Mouse (Mus musculus): Measurements from ENCODE around the gene Mcemp1. TPM values are rescaled to one million over a fixed set of nuclear protein-coding genes. Genes with fewer than 3 reads are reported as not detected.

The Mcemp1 gene
- polyA plus RNA-seq (2017; shearing (Covaris generic)) = under 1 TPM in 1 of 2 experiments, not detected in 1; 0.43 TPM

DNA sequence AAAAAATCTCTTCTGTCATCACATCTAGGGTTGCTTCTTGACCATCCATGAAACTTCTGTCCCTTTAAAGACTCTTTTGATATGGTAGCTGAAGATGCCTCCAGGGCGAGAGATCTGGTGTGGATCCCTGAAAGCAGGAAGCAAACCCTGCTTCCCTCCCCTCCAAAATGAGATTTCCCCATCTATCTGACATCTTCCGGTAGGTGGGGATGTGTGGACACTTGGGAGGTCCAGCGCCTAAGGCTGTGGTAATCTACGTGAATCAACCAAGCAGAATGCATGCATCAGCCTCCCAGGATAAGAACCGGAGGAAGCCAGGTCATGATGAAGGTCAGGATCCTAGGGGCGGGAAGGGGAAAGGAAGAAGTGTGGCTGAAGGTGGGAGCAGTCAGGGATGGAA, at the start of gene Mcemp1:
Mcemp1 (plus strand) TSS at position 248 of the 400 bp plus-strand sequence.
- no peak for ATAC-seq

DNA sequence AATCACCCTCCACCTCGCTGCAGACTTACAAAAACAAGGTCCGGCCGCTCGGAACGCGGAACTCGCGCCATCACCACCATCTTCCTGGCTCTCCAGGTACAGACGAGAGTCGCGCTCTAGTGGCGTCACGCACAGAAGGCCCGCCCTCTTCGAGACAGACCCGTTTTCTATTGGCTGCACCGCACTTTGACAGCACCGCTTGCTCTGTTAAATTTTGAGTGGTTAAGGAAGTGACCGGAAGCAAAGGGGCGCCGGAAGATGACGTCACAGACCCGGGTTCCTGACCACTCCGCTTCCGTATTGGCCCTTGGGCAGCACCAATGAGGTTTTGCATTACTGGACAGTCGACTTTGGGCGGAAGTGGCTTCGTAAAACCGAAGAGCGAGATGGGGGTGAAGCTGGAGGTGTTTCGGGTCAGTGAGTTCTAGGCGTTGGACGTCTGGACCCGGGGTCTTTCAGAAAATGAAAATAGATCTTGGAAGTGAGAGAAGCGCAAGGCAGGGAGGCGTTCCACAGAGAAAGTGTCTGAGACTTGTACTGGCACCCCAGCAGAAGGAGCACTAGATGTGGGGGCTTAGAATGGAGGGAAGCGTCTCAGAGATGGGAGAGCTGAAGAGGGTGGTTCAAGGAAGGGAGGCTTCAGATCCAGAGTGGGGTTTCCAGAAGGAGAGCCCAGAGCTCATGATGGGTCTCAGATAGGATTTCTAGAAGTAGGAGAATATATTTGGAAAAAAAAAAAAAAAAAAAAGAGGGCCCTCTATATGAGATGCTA, 44.2 kb upstream of the Mcemp1 start, which contains the start of the genes Xab2 and Pet100:
Xab2 (minus strand) TSS at position 118 of the 772 bp plus-strand sequence.
Pet100 (plus strand) TSS at position 350 of the 772 bp plus-strand sequence.
- ATAC-seq = peak; percentile 95

- ATAC-seq = no peak
These were observed 43.4 kb upstream of the Mcemp1 start for GRCm38 (mm10) chr8:3622119-3622518.

GRCm38 (mm10) chr8:3625445-3625844, 40.1 kb upstream of the Mcemp1 start, which contains the start of gene Pcp2:
Gene Pcp2 (minus strand): TSS chr8:3625545.
- ATAC-seq = no peak

- ATAC-seq = no peak
These were observed 38.6 kb upstream of the Mcemp1 start for GRCm38 (mm10) chr8:3626971-3627370.

DNA sequence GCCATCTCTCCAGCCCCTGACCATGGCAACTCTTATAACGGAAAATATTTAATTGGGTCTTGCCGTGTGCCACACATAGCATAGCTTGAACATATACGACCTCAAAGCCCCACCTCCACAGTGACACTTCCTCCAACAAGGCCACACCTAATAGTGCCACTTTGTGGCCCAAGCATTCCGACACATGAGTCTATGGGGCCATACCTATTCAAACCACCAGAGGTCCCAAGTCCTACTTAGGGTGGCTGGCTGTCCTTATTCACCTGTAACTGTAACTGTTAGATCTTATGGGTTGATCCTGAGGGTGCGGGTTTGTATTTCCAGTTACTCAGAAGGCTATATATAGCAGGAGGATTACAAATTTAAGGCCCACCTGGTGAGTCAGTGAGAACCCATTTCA, 37.5 kb upstream of the Mcemp1 start:
- ATAC-seq = peak; percentile 34

DNA sequence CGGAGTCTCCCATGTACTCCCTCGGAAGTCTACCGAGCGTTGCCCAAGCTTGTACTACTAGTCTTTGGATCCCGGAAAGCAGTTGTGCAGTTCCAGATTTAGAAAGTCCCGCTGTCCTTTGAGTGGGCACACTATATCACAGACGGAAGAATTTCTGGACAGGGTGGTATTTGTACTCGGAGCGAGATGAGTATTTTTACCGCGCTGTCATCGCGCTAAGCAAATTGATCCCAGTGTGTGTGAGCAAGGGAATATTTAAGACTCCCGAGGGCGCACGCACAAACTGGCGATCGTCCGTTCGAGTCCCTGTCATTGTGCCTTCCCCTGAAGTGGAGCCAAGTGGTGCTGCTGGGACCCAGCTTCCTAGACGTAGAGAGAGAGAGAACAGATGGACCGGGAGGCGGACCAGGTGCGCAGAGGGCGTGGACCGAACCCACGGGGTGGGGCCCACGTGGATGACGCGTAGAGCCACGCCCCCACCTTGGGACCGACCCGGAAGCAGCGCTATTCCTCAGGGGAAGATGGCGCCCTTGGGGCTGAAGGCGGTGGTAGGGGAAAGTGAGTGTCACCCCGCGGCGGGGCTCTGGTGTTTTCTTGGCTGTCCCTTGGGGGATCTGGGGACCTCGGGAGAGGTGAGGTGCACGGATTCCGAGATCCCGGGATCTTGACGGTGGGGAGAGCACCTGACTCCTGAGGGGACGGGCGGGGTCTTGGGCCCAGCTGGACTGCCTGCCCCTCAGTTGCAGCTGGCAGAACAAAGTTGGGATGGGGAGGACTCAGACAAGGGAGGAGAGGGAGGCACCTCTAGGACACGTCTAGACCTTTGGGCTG, 34.7 kb upstream of the Mcemp1 start, which contains the start of gene Stxbp2:
Stxbp2 (plus strand) TSS at position 309 of the 831 bp plus-strand sequence.
- ATAC-seq = peak; percentile 97

DNA sequence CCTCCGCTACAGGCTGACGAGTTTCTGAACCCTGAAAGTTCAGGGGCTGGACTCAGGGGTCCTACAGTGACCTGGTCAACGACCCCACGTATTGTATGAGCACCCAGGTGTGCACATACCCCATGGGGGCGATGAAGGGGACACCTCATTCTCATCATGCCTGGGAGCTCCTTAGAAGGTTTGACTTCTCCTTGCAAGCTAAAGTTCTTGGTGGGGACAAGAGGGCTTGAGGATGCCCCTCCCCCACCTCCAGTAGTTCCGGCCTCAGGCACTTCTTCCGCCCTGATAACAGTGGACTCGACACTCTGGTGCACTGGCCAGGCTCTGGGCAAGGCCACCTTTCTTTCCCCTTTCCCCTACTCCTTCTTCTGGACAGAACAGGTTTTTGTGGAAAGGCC, 34.1 kb upstream of the Mcemp1 start:
- ATAC-seq = no peak

DNA sequence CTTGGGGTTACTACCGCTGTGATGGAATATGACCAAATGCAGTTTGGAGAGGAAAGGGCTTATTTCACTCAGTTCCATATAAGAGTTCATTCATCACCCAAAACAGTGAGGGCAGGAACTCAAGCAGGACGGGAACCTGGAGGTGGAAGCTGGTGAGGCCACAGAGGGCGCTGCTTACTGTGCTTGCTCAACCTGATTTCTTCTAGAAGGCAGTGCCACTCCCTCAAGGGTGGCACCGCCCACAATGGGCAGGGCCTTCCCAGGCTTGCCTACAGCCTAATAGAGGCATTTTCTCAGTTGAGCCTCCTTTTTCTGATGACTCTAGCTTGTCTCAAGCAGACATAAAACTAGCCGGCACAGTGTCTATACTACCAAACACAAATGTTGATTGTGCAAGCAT, 19.8 kb upstream of the Mcemp1 start:
- peak; percentile 68 for ATAC-seq

- ATAC-seq = no peak
These were observed 18.6 kb upstream of the Mcemp1 start for GRCm38 (mm10) chr8:3646824-3647531.

DNA sequence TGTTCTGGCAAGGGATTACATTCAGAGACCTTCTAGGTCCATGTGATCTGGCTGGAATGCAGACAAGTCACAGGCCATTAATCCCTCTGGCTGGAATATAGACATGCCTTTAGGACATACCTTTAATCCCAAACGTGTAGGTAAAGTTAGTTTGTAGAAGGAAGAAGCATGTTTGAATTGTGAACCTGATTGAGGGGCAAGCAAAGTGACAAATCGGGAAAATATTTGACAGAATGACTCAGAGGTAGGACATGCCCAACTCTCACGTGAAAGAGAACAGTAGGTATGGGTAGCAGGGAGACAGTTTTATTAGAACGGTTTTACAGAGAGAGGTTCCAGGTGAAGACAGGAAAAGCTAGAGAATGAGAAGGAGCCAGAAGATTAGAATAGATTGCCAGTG, 18.0 kb upstream of the Mcemp1 start:
- no peak for ATAC-seq

DNA sequence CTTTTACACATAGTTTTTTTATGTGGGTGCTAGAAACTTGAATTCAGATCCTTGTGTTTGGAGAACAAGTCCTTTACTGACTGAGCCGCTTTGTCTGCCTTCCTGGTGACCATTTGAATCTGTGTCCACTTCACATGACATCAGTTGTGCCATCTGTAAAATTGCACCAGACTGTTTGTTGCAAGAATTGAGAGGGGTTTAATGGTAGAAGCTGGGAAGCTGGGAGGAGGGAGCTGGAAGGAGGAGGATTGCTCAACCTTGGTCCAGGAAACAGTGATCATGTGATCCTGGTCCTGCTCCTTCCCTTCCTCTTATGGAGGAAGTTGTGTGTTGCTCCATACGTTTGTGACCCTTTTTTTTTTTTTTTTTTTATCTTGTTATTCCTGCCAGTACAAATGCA, 17.3 kb upstream of the Mcemp1 start:
- ATAC-seq = no peak

DNA sequence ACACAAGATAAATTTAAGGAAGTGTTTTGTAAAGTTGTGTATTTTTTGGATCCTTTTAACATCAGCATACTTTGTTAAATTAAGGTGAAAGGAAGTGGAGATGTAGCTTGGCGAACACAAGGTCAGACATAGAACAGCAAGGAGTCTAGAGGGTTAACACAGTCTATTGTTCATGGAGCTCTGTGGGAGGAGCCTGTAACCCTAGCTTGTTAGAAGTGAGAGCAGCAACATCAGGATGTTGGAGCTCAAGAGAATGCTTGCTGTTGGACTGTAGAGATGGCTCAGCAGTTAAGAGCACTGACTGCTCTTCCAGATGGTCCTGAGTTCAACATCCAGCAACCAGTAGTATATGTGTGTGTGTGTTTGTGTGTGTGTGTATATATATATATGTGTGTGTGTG, 16.6 kb upstream of the Mcemp1 start:
- no peak for ATAC-seq

GRCm38 (mm10) chr8:3652845-3653244, 12.7 kb upstream of the Mcemp1 start:
- ATAC-seq = no peak

GRCm38 (mm10) chr8:3654726-3655508, 10.6 kb upstream of the Mcemp1 start:
- ATAC-seq = no peak

DNA sequence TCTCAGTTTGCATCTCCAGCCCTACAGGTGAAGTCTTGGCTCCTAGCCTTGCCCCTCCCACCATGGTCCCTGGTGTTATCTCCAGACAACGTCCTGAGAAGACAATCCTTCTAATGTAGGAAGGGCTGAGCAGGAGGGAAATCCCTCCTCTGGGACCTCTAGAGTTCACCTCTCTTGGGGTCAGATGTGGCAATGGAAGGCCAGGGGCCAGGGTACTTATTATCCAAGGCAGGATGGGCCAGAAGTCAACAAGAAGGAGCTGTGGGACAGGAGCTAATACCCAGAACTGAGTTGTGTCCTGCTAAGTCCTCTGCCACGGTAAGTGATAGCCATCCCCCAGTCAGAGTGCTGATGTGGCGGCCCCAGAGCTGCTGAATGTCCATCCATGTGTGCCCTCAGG, 10.0 kb upstream of the Mcemp1 start, which contains the start of gene Retn:
Retn (plus strand) TSS at position 245 of the 400 bp plus-strand sequence.
- no peak for ATAC-seq

DNA sequence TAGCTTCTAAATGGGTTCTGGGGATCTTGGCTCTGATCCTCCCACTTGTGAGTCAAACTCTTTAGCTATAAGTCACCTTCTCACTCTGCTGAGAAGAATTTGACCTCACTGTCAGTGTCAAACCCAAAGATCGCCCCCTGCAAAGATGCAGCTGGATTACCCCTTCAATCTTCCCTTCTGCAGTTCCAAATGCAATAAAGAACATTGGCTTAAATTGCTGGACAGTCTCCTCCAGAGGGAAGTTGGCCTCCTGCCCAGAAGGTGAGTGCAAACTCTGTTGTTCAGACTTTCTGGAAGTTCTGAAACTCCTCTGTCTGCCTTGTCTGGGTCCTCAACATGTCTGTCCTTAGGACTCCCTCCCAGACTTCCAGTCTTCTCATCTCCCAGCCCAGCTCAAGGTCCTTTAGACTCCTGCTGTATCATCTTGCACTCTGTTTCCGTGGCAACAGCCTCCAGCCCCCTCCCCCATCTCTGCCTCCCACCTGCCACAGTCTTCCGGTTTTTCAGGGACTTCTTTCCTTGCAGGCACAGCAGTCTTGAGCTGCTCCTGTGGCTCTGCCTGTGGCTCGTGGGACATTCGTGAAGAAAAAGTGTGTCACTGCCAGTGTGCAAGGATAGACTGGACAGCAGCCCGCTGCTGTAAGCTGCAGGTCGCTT, 8.7 kb upstream of the Mcemp1 start:
- no peak for ATAC-seq

- no peak for ATAC-seq
These were observed 4.7 kb upstream of the Mcemp1 start for GRCm38 (mm10) chr8:3660889-3661288.

DNA sequence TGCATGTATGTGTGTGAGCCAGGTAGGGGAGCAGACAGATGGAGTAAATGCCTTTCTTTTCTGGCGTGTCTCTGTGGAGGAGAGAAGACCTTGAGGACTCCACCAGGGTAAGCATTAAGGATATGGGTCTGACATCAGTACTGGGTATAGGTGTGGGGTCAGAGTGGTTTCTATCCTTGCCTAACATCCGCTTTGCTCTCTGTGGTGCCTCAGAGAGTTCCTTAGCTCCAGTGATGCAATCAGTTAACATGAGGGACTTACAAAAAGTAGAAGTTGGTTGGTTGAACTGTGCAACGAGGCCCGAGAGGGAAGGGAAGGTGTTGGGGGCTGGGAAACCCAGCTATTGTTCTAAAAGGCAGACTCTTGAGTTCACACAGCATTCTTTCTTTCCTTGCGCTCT, 1.1 kb upstream of the Mcemp1 start:
- no peak for ATAC-seq

DNA sequence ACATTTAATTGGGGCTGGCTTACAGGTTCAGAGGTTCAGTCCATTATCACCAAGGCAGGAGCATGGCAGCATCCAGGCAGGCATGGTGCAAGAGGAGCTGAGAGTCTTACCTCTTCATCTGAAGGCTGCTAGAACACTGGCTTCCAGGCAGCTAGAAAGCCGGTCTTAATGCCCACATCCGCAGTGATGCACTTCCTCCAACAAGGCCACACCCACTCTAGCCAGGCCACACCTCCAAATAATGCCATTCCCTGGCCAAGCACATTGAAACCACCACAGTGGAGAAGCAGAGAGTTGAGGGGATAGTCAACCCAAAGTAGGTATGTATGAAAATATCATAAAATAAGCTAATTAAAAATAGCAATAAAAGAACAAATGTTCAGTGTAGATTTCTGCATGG, 4.8 kb downstream of the Mcemp1 start:
- ATAC-seq = peak; percentile 31

- ATAC-seq = peak; percentile 61
These were observed 6.5 kb downstream of the Mcemp1 start, which contains the start of gene Fcor for GRCm38 (mm10) chr8:3671980-3672491. Gene Fcor (minus strand): TSS chr8:3672362.
